Mouse (Mus musculus): Measurements from ENCODE around the gene Vwa2.

The Vwa2 gene

DNA sequence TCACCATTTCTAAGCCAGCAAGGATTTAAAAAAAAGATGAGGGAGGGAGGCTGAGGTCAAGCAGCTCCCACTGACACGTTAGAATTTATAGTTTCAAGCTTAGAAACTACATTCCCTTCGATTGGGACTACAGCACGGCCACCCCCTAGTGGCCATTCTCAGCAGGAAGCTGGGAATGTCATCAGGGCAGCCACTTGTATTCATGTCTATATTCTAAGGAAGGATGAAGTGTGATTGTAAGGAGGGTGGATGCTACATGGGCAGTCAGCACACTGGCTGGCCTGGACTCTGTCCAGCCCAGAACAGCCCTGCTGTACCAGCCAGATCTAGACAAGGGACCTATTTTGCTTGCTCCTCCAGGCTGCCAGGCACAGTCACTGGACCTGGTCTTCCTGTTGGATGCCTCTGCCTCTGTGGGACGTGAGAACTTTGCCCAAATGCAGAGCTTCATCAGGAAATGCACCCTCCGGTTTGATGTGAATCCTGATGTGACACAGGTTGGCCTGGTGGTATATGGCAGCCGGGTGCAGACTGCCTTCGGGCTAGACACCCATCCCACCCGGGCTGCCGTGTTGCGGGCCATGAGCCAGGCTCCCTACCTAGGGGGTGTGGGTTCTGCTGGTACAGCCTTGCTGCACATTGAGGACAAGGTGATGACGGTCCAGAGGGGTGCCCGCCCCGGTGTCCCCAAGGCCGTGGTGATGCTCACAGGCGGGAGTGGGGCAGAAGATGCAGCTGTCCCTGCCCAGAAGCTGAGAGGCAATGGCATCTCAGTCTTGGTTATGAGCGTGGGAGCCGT, 34.6 kb downstream of the Vwa2 start:
- CTCF ChIA-PET = interaction anchor here (0.5 kb wide), 1 partner anchor 696 kb away, joined by 4 read pairs; no protein-coding TSS in a partner anchor

DNA sequence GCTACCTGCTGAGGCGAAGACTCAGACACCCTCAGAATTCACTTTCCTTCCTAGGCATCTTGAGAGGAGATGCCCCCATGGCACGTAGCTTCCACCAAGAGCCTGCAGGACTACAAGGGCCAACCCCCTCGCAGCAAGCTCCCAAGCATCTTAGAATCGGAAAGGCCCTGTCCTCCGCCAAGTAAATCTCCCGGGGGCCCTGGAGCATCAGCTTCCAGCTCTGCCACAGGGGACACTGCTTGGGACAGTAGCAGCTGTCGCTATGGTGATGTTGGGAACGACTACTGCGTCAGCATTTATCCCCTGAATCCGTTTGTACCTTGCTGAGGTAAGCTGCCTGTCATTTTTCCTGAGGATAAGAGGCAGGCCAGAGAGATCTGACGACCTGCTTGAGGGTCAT, 36.5 kb downstream of the Vwa2 start:
- CTCF ChIA-PET = no interaction called here

DNA sequence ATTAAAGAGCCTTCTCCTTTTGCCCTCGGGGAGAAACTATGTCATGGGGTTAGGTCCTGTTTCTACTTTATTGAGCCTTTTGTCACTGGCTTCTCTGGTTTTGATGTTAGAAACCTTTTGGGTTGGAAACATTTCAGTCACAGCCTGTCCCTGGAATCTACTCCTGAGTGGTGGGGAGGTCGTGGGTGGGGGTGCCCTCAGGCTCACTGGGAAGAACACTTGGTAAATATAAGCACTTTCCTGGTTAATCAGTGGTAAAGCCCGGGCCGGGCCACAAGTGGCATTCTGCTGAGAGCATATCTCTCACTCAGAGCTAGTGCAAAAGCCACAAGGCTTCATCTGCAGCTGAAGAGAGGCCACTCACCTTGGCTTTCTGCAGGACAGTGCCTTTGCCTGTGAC, 39.7 kb downstream of the Vwa2 start:
- CTCF ChIA-PET = no interaction called here

DNA sequence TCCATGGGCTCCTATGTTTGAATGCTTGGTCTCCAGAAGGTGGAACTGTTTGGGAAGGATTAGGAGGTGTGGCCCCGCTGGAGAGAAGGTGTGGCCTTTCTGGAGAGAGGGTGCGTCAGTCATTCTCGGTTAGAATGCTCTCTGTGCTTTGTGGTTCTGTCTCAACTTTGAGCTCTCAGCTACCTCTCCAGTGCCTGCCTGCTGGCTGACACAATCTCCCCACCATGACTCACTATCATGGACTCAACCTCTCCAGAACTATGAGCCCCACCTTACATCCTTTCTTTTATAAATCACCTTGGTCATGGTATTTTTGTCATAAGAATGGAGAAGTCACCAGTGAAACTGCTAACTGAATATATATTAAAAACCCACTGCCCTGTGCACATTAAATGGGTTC, 40.6 kb downstream of the Vwa2 start:
- CTCF ChIA-PET = no interaction called here

DNA sequence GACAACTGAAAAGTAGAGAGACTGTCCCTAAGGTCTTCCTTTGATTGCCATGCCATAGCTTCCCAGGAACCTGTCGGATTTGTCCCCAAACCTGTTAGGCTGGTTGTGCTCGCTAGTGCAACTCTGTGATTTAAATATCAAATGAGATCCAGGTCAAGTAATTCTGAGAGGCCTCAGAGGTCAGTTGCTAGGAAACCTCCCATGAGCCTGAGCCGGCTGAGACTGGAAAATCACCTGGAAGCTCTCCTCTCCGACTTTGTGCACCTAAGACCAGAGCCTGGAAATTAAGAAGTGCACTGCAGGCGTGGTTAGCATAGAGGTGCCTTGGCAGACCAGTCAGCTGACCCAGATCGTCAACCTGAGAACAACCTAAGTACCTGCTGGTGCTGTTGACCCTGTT, 41.0 kb downstream of the Vwa2 start:
- CTCF ChIA-PET = no interaction called here

DNA sequence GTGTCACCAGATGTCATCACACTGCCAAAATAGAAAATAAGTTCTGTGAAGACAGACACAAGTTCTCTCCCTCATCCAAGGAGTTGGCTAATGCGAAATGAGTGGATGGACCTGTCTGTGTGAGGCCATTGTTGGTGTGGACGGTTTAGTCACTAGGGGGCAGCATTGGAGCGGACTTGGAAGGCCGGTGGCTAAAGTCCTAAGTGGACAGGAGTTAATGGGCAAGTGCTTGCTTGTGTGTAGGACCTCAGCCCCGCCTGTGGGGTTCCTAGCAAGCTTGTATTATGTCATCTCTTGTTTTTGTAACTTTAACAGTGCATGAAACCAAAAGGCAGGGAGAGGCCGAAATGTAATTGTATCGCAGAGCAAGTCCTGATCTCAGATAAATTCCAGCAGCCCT, 45.6 kb downstream of the Vwa2 start:
- CTCF ChIA-PET = no interaction called here

DNA sequence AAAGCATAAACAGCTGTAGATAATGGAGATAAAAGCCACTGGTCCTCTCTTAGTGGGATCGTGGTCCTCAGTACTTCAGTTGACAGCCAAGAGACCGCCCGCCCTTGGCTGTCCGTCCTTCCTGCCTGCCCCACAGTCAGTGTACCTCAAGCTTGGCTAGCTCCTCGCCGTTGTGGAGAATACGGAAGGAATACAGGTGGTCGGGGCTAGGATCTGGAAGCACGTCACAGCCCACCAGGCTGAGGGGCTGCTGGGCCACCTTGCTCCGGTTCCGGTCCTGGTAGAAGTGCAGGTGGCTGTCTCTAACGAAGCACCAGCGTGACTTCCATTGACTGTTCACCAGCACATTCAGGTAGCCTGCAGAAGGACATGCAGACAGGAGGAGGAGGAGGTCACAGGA, 46.2 kb downstream of the Vwa2 start:
- CTCF ChIA-PET = no interaction called here

DNA sequence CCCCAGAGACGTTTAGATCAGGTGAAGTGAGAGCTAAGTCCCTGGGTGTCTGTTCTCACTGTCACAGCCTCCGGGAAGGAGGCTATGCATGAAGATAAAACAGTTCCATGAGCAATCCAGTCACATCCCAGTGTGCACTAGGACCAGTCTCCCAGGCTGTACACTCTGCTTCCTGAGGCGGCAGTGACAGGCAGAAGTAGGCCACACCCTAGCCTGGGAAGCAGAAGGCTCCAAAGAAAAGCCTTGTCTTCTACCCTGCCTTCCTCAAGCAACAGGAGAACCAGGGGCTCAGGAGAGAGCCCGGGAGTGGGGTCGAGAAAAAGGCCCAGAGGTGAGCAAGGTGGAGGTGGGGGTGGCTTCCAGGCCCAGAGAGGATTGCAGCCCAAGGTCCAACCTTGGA, 47.7 kb downstream of the Vwa2 start:
- CTCF ChIA-PET = no interaction called here

DNA sequence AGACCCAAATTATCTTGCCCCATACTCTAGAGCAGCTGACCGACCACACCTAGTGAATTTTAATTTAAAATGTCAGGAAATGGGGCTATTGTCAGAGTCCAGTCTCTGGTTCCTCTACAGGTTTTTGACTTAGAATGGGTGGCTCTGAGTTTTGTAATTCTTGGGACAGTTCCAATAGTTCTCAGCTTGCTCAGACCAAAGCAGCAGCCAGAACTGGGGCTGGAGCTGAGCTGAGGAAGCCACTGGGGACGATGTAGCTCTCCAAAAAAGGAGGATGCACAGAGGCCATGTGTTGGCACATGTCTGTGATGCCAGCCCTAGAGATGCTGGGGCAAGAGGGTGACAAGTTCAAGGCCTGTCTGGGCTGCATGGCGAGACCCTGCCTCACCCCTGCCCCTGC, 55.3 kb downstream of the Vwa2 start:
- CTCF ChIA-PET = no interaction called here

DNA sequence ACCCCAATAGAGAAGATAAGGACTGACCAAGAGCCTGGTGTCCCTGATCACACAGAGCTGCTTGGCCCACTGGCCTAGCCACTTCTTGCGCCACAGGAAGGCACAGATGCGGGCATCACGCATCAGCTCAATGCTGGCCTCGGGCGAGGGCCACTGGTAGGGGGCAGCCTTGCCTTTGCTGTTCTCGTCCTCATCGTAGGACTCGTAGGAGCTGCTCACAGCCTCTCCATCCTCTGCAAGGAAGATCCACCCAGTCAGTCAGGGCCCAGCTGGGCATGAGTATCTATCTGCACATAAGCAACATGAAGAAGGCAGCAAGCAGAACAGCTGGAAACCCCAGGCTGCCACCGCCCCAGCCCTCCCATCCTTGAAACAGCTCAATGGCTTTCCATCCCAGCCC, 56.0 kb downstream of the Vwa2 start:
- CTCF ChIA-PET = no interaction called here

DNA sequence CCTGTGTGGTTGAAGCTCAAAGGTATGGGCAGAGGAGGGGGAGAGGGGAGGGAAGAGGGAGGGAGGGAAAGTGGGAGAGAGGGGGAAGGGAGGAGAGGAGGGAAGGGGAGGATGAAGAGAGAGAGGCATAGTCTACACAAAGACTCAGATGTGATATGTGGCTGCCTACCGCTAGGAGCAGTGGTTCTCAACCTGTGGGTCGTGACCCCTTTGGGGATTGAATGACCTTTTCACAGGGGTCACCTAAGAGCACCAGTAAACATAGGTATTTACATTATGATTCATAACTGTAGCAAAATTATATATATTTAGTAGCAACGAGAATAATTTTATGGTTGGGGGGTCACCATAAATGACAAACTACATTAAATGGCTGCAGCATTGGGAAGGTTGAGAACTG, 59.8 kb downstream of the Vwa2 start:
- CTCF ChIA-PET = no interaction called here

DNA sequence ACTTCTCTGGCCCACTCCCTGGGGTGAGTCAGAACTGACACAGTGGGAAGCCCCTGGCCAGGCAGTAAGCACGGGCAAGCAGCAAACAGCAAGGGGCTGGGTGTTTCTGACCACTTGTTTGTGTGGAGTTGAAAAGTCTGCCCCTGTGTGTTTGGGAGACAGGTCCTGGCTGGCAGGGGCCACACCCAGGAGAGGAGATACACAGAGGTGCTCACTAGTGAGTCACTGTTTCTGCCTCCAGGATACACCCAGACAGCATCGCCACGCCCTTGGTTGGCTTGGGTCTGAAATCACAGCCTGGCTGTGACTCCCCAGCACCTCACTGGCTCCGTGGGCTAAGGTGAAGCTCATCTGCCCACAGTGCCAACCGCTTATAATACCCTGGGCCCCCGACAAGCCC, 61.1 kb downstream of the Vwa2 start:
- CTCF ChIA-PET = no interaction called here

DNA sequence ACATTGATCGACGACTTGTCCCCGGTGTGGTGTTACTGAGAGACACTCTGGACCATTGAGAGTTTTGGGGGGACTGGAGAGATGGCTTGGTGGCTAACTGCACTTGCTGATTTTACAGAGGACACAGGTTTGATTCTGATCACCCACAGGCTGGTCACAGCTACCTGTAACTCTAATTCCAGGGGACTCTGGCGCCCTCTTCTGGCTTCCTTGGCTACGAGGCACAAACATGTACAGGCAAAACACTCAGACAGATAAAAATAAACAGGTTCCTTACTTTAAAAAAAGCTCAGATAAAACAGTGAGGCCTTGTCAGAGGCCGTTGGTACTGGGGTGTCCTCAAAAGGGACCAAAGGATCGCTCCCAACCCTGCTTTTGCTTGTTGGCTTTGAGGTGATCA, 61.7 kb downstream of the Vwa2 start:
- CTCF ChIA-PET = no interaction called here

DNA sequence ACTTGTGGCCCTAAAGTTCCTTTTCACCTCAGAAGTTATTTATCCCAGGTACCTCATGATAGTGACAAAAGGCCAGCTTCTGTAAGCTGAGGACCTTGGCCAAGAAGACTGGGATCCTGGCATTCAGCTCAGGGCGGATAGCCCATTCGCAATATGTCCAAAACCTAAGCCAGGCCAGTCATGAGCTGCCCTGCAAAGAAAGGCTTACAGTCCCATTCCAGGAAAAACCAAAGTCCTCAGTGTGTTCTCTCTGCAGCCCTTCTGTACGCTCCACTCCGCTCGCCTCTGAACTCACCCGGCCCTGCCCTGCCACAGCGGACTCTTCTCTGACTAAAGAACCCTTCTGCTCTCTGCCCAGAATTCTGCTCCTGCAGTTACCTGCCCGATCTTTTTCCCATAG, 62.2 kb downstream of the Vwa2 start:
- CTCF ChIA-PET = no interaction called here

DNA sequence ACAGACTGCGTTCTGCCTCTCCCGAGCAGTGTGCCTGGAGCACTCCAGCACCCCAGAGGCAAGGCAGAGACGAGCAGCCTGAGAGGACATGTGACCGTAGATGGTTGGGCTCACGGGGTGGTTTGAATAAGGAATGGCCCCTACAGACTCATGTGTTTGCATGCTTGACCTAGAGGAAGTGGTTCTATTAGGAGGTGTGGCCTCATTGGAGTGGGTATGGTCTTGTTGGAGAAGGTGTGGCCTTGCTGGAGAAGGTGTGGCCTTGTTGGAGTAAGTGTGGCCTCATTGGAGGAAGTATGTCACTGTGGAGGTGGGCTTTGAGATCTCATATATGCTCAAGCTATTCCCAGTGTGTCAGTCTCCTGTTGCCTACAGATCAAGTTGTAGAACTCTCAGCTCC, 63.9 kb downstream of the Vwa2 start:
- CTCF ChIA-PET = no interaction called here

DNA sequence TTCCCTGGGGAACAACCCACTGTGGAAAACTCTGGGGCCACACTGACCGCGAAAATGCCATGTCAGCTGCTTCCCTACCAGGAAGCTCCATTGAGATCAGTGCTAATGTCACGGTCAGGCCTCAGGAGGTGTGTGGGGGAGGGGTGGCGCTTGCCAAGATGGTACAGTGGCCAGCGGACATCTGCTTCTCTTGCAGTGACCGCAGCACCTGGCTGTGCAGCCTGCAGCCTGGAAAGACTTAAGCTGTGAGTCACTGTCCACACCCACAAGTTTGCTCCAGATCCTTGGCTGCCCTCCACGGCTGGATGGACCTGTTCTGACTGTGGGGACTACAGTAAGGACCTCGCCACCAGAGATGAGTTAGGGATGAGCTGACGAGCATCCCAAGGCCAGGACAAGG, 65.8 kb downstream of the Vwa2 start:
- CTCF ChIA-PET = no interaction called here

DNA sequence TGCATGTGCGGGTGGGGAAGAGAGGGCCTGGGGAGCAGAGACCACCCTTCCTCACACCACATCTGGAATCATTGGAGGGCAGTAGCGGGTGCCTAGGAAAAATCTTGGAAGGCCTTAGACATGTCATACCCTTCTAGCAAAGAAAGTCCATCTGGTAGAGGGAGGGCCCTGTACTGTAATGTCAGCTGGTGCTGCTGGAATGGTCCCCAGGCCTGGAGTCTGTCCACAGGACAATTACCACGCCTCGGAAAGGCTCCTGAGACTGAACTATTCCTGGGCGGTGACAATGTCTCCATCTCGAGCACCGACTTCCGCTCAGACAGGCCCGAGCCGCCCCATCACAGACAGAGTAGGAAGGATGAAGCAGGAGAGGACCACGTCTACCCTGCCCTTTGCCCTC, 66.5 kb downstream of the Vwa2 start:
- CTCF ChIA-PET = no interaction called here

DNA sequence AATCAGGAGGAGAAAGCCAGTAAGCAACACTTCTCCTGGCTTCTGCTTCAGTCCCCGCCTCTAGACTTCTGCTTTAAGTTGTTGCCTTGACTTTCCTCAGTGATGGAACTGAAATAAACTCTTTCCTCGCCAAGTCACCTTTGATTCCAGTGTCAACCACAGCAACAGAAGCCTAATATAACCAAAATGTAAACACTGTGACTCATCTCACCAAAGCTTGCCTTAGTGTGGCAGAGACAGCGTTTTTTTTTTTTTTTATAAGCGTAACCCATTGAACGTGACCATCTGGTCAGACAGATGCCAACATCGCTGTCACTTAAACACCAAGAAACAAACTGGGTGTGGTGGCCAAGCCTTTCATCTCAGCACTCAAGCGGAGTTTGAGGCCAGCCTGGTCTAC, 68.2 kb downstream of the Vwa2 start:
- CTCF ChIA-PET = no interaction called here

DNA sequence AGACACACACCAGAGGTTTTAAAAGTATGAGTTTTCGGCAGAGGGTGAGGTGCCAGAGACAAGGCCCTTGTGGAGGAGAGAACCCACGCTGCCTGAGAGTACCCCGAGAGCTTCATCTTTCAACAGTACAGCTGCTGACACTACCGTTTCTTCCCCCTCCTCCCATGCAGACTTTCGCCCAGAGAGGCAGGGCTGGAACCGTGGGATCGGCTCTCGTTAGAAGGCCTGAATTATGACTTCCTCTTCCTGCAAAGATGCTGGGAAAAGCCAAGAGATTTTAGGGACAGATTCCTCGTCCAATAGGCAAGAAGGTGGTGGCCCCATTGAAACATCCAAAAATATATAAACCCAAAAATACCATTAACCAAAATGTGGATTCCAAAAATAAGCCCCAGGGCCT, 70.2 kb downstream of the Vwa2 start:
- CTCF ChIA-PET = no interaction called here

DNA sequence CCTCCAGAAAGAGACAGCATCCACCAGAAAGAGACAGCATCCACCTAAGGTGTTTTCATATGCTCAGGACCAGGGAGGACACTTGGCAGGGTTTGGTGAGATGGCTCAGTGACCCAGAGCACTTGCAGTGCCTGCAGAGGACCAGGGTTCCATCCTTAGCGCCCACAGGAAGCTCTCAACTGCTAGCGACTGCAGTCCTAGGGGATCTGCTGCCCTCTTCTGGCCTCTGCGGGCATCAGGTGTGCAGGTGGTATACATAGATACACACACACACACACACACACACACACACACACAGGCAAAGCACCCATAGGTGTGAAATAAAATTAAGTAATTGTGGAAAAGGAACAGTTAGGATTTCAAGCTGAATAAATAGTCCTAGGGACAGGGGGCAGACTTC, 70.8 kb downstream of the Vwa2 start:
- CTCF ChIA-PET = interaction anchor here (0.6 kb wide), 1 partner anchor 138 kb away, joined by 3 read pairs; no protein-coding TSS in a partner anchor

DNA sequence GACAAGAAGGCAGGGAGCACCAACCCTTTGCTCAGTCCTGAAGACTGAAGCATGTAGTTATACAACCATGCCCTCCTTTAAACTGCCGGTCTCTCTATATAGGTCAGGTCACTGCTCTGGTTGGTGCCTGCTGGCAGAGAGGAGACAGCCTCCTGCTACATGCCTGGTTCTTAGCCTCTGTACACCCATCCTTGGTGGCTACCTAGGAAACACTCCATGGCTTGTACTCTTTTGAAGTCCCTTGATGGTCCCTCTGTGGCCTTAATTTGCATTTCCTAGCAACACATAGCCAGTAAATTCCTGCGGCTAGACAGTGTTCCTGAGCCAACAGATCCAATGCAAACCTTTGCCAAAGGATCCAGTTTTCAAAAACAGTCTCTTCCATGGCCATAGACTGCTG, 71.6 kb downstream of the Vwa2 start:
- CTCF ChIA-PET = interaction anchor here (0.6 kb wide), 1 partner anchor 139 kb away, joined by 3 read pairs; no protein-coding TSS in a partner anchor

DNA sequence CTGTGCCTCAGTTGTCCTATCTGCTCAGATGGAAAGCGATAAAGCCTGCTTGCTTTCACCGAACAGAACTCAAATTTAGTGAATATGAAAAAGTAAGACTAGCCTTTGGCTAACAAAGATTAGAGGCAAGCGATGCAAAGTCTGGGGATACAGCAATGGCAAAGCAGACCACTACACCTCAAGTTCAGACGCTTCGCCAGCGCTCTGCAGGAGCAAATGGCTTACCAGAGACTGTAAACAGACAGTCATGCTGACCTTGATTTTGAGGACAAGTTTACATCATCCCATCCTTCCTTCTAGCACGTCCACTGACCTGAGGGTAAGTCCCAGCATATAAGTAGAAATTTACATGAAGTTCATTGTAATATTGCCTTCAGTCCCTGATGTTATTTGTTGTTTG, 72.2 kb downstream of the Vwa2 start:
- CTCF ChIA-PET = no interaction called here

DNA sequence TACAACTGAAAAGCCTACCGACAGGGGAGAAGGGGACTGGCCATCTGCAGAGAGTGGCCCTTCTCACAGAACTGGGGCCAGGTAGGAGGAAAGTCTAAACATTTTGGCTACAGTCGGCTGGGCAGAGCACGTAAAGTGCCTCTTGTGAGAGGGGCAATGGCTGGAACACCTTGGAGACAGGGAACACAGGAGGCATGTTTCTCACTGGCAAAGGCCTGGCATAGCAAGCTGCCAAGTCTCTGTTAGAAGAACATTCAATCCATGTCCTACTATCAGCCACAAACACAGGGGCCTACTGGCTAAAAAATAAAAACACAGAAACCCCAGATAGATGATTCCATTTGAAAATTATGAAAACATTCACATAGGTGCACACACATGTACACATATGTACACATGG, 72.7 kb downstream of the Vwa2 start:
- CTCF ChIA-PET = no interaction called here

DNA sequence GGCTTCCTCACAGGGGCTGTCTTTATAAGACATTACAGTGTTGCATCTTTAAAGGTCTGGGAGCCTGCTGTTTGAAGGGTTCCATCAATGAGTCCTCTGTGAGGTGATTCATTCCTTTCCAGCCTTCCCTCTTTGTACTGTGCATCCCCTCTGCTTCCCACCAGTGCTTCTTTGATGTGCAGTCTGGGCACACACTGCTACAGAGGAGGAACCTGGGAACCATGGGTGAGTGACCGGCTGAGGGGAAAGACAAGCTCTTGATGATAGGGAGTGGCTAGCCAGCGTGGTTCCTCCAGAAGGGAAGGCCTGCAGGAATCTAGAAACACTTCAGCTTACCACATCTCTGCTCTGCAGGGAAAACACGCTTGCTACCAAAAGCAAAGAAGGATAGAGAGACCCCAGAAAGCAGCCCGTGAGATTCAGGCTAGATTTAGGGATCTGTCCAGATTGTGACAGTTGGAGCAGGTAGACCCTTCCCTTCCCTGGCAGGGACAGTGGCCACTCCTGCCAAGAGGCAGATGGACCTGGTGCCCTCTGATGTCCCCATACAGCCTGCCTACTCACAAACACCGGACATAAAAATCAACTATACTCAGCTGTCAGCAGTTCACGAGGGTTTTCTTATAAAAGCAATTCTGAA, 74.0 kb downstream of the Vwa2 start:
- CTCF ChIA-PET = no interaction called here
